Mouse (Mus musculus) erythroblast, embryonic 14.5 days (primary cell): ENCODE measurements around the gene Ttll1.

Experiments used
- GATA1 ChIP-seq: IDR thresholded peaks from 2 replicates; pipeline ENCODE4 v1.6.1; 2012; ENCODE audit warnings: low read length, inconsistent platforms, mixed read lengths
- TAL1 ChIP-seq: IDR thresholded peaks from 3 replicates; pipeline ENCODE4 v1.6.1; 2012; ENCODE audit warnings: low read length, inconsistent platforms, mixed read lengths

DNA sequence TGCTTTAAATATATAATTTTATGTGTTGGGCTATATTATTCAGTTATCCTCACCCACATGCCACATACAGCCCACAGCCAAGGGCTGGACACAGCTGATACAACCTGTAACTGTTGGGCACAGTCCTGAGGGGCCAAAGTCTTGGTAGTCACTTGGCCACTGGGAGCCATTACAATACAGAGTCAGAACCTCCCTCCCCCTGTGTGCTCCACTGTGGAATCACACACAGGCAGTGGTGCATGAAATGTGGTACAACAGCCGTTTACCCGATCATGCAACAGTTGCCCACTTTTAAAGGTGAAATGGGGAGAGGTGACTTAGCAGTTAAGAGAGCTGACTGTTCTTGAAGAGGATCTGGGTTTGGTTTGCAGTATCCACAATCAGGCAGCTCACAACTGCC, 60.7 kb downstream of the Ttll1 start:
- TF ChIP-seq TAL1 (no peak), GATA1 (no peak)
